Comparison of ENCODE assay signal across 8 mouse cellular contexts in genomic region chr17:56808518-56808917, GRCm38 (mm10). TPM values are rescaled to one million over a fixed set of nuclear protein-coding genes. Genes with fewer than 3 reads are reported as not detected.
A peak's percentile ranks its signal among the peaks of the same experiment; 100 is the strongest.
DNase-seq lines count a peak whose midpoint lies in the region; ATAC-seq and TF ChIP-seq lines count a peak whose summit lies in the region.

No protein-coding gene starts in this region.

- no peak overlapping the region for H3K27ac ChIP-seq in gastrocnemius, adult 2 months
- H3K27ac ChIP-seq in hindbrain, embryonic 16.5 days (ENCODE audit: low read depth, low read length): no peak overlapping the region

- intact Hi-C loops in gastrocnemius, adult 2 months (cut with DNase I): loop anchor here (2.0 to 5.0 kb wide), 2 partner anchors 142 to 359 kb away; no protein-coding TSS in a partner anchor

- peak; percentile 99; the same call in 1 of the 2 replicates for TF ChIP-seq CTCF in gastrocnemius, adult 2 months (IDR thresholded peaks at IDR 0.05)

- no peak overlapping the region for H3K4me2 ChIP-seq in hindbrain, embryonic 16.5 days (ENCODE audit: low read length)

- H3K27me3 ChIP-seq in hindbrain, embryonic 16.5 days (replicated peaks; ENCODE audit: control insufficient read depth, insufficient read depth, low read length): no peaks in the 10 kb centered on the region

- H3K36me3 ChIP-seq in hindbrain, embryonic 16.5 days (ENCODE audit: control insufficient read depth, insufficient read depth, low read length): no peaks in the 10 kb centered on the region

- WGBS in hindbrain, embryonic 16.5 days: 6% methylated on average over 9 of the region's 9 CpGs

- no peak overlapping the region for H3K9ac ChIP-seq in hindbrain, embryonic 16.5 days (ENCODE audit: low read depth, low read length)

- peak; percentile 77 for ATAC-seq in hindbrain, embryonic 16.5 days

- H3K4me3 ChIP-seq in gastrocnemius, adult 2 months: no peak overlapping the region
- no peak overlapping the region for H3K4me3 ChIP-seq in hindbrain, embryonic 16.5 days (ENCODE audit: low read length)

- no peaks in the 10 kb centered on the region for H3K9me3 ChIP-seq in hindbrain, embryonic 16.5 days (ENCODE audit: control insufficient read depth, low read length)

- peaks cover 9% of the 10 kb centered on the region for H3K4me1 ChIP-seq in hindbrain, embryonic 16.5 days (ENCODE audit: control insufficient read depth, insufficient read depth, low read depth, low read length)

- peak; percentile 54 for DNase-seq in T-cell, adult 2 months (ENCODE audit: low spot score)
- peak; percentile 76 to 86 for DNase-seq in cerebellum, postnatal 4 days (ENCODE audit: low spot score in 2 of 2)
- peak; percentile 80 for DNase-seq in gastrocnemius, adult 2 months
- DNase-seq in left cerebral cortex, adult 11 months (ENCODE audit: low spot score): peak; percentile 57
- DNase-seq in lung, postnatal 25 days (ENCODE audit: low spot score): peak; percentile 84
- DNase-seq in retina, adult 2 months (ENCODE audit: low read depth, low spot score): peak; percentile 56
- peak; percentile 55 to 63 for DNase-seq in thymus, postnatal 36 days

RNA-seq across cellular contexts. Expression of gene Rfx2, which starts 22.3 kb away (rescaled TPM):
- total RNA-seq in gastrocnemius, adult 2 months (2021): 1 to 10 TPM; 2.0 to 2.8 TPM
- polyA plus RNA-seq in hindbrain, embryonic 16.5 days (2015; fragmentation: Nextera tagmentation; extraction: Ambion mirVana): 4.9 and 6.5 TPM in 2 replicates

RNA-seq across cellular contexts. Expression of gene Prr22, which starts 38.5 kb away (rescaled TPM):
- under 1 TPM; 0.14 to 0.36 TPM for total RNA-seq in gastrocnemius, adult 2 months (2021)
- 0.60 and 1.0 TPM in 2 replicates for polyA plus RNA-seq in hindbrain, embryonic 16.5 days (2015; fragmentation: Nextera tagmentation; extraction: Ambion mirVana)

RNA-seq across cellular contexts. Expression of gene Dus3l, which starts 44.0 kb away (rescaled TPM):
- total RNA-seq in gastrocnemius, adult 2 months (2021): 10 to 100 TPM; 16.3 to 17.6 TPM
- 97.3 and 99.9 TPM in 2 replicates for polyA plus RNA-seq in hindbrain, embryonic 16.5 days (2015; fragmentation: Nextera tagmentation; extraction: Ambion mirVana)

RNA-seq across cellular contexts. Expression of gene Nrtn, which starts 51.2 kb away (rescaled TPM):
- 1 to 10 TPM; 3.1 to 3.7 TPM for total RNA-seq in gastrocnemius, adult 2 months (2021)
- polyA plus RNA-seq in hindbrain, embryonic 16.5 days (2015; fragmentation: Nextera tagmentation; extraction: Ambion mirVana): 2.4 and 2.5 TPM in 2 replicates
